Mouse (Mus musculus) thymus, adult 2 months (tissue): ENCODE measurements around the gene Ano1.

Experiments
- CTCF ChIP-seq: fragments of 200-500 bp; IDR thresholded peaks from 2 replicates; pipeline ENCODE4 v1.5.1; 2012; ENCODE audit warnings: mild to moderate bottlenecking, control low read depth, low read length, moderate library complexity, borderline replicate concordance; ENCODE audit not compliant: control insufficient read depth, poor library complexity, insufficient read depth; ENCODE audit errors: extremely low read depth
- POLR2A ChIP-seq: fragments of 200-500 bp; IDR thresholded peaks from 2 replicates; pipeline ENCODE4 v1.6.1; 2012; ENCODE audit warnings: mild to moderate bottlenecking, low read length, control low read depth, moderate library complexity; ENCODE audit not compliant: control insufficient read depth, poor library complexity, insufficient read depth; ENCODE audit errors: extremely low read depth

DNA sequence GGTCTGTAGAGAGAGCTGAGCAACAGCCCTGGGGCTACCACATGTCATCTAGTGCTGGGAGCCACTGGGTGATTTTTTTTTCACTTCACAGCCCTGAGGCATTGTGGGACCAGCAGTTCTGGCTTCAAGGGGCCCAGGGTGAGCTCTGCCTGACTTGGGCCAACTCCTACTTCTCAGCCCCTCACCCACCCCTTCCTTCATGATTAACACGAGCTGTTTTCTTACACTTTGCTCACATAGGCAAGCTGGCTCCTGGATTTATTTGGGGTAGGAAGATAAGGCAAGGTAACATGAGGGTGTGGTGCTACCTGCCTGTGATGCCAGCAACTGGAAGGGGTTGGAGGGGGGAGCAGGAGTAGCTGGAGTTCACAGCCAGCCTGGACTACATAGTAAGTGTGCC lies 27.5 kb downstream of the Ano1 start:
- TF ChIP-seq CTCF (no peak), POLR2A (no peak)
